Mouse (Mus musculus): ENCODE data around the gene Atp5g1.

The Atp5g1 gene

DNA sequence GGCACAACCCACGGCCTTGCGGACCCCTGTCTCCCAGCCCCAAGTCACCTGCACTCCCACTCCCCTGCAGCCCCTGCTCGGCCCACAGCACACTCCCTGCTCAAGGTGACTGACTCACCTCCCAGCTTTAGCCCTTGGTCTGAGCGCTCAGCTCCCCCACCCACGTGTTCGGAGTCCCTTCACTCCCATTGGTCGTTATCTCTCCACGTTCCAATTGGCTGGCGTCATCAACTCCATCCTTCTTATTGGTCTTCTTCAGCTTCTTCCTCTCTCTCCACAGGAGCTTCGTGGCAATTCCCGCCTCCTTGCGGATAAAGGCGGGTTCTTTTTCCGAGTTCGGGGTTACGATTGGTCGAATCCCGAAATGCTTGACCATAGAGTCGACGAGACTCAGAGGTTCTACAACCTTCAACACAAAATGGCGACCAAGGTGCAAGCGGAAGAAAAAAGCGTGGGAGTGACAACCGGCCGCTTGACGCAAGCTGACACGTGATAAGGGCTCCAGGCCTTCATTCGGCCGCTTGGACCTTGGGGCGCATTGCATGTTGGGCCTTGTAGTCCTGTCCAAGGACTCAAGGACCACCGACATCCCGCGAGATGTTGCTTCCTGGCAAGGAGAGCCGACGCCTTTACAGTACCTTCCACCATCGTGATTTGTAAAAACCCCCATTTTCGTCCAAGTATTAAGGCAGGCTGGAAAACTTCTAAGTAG, at the start of gene Atp5g1:
Gene Atp5g1, minus strand, starts transcription at position 162 of the 712 bp plus-strand sequence.
- POLR2A ChIA-PET = interaction anchor here (0.5 to 4.3 kb wide), 107 partner anchors 9 to 766 kb away, joined by 3 to 121 read pairs (median 4); partner anchors contain the start of genes Ube2z (in 4 of the 4), Snf8 (in 3 of the 4), Igf2bp1 (in 2 of the 4) and B4galnt2 (in 1 of the 4)
- CTCF ChIA-PET = interaction anchor here (0.5 to 2.9 kb wide), 27 partner anchors 11 to 681 kb away, joined by 3 to 25 read pairs (median 3); partner anchors contain the start of genes Snf8 (in 3 of the 4), Ttll6 (in 1 of the 4) and Ube2z (in 1 of the 4)

DNA sequence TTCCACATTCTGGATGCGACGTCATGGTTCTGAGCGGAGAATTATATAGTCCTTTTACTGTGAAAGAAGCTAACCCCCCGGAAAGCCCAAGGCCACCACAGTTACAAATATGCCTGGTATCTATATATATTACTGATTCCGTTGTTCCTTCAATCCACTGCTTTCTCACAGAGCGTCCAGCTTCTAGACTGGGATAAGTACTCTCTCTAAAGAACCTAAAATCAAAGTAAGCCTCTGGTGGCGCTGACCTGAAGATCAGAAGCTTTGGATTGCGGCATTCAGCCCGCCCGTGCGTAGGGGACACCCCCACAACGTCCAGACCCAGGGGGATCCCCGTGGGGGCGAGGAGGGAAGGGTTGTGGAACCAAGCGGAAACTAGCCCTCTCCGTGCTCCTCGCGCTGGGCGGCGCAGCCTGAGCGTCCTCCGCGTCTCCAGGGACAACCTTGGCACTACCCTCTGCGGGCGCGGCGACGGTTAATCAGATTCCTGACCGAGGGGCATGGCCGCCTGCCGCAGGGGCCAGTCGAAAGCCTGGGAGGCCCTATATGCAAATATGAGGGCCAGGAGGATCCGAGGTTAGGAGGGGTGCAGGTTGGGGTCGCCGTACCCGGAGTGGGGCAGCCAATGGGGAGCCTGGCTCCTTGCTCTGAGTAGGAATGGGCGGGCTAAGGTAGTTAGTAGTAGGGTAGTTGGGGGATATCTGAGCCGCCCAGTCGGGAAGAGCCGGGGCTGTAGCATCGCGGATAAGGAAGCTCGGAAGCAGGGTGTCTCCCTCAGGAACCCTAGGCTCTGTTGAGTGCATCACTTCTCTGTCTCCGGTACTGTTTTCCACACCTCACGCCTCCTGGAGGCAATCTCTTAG, 48.8 kb upstream of the Atp5g1 start:
- ChIA-PET CTCF (interaction anchor here in 2 of 4 experiments (0.6 to 1.5 kb wide), 6 partner anchors 9 to 49 kb away, joined by 3 to 9 read pairs (median 4); partner anchors contain the start of genes Atp5g1 (in 1 of the 2), Calcoco2 (in 1 of the 2) and Ttll6 (in 1 of the 2)), POLR2A (interaction anchor here (0.6 to 2.0 kb wide), 15 partner anchors 9 to 1091 kb away, joined by 3 to 8 read pairs (median 3); partner anchors contain the start of genes Atp5g1 (in 2 of the 4), Calcoco2 (in 2 of the 4), B4galnt2 (in 1 of the 4) and Snf8 (in 1 of the 4))

DNA sequence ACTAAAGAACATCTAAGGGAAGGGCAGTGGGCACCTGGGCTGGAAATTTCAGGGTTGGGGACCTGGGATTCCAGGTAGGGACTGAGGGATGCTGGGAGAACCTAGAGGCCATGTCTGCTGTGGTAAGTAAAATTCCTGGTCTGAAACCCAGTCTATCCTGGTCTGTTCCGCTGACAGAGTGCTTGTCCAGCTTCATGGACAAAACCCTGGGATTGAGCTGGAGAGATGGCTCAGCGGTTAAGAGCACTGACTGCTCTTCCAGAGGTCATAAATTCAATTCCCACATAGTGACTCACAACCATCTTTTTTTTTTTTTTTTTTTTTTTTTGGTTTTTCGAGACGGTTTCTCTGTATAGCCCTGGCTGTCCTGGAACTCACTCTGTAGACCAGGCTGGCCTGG, 47.3 kb upstream of the Atp5g1 start:
- POLR2A ChIA-PET = interaction anchor here in 2 of 4 experiments (1.2 to 1.7 kb wide), 3 partner anchors 9 to 47 kb away, joined by 3 to 7 read pairs (median 4); partner anchors contain the start of gene Atp5g1 (in 1 of the 2)
- CTCF ChIA-PET = interaction anchor here in 2 of 4 experiments (0.7 kb wide), 2 partner anchors 103 to 140 kb away, joined by 5 to 24 read pairs; no protein-coding TSS in a partner anchor

DNA sequence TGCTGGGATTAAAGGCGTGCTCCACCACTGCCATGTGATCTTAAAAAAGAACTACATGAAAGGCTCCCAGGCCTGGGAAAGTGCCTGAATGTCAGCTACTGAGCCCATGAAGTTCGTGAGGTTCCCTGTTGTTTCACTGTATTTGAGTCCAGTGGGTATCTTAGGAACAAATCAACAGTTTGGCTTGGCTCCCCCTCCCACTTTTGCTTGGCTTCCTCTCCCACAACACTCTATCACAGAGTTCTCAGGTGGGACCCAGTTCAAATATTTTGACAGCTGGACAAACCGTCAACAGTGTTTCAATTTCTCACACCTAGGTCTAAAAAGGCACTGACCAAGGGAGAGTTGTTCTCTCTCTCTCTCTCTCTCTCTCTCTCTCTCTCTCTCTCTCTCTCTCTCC, 43.9 kb upstream of the Atp5g1 start:
- CTCF ChIA-PET = interaction anchor here (0.6 to 1.7 kb wide), 6 partner anchors 8 to 141 kb away, joined by 3 to 11 read pairs (median 4); partner anchors contain the start of gene Ttll6 (in 1 of the 4)
- POLR2A ChIA-PET = interaction anchor here in 1 of 4 experiments (0.9 to 11.4 kb wide), 4 partner anchors 7 to 108 kb away, joined by 3 to 128 read pairs (median 11); partner anchors contain the start of genes Calcoco2 and Ttll6

DNA sequence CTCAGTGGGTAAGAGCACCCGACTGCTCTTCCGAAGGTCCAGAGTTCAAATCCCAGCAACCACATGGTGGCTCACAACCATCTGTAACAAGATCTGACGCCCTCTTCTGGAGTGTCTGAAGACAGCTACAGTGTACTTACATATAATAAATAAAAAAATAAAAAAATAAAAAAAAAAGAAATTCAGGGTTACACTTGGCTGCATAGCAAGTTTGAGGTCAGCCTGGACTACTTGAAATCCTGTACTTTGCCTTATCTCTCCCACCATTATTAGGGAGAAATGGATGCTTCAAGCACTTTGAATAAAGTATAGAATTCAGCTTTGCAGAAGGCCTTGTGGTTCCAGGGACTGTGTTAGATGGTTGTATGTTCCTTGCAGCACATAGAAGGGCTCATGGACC, 41.5 kb upstream of the Atp5g1 start:
- CTCF ChIA-PET = interaction anchor here in 1 of 4 experiments (1.1 kb wide), 2 partner anchors 16 to 23 kb away, joined by 3 to 4 read pairs; partner anchors contain the start of gene Ttll6
- POLR2A ChIA-PET = interaction anchor here (0.6 to 11.4 kb wide), 11 partner anchors 11 to 1959 kb away, joined by 3 to 128 read pairs (median 3); partner anchors contain the start of genes Snf8 (in 1 of the 4) and Ttll6 (in 1 of the 4)

DNA sequence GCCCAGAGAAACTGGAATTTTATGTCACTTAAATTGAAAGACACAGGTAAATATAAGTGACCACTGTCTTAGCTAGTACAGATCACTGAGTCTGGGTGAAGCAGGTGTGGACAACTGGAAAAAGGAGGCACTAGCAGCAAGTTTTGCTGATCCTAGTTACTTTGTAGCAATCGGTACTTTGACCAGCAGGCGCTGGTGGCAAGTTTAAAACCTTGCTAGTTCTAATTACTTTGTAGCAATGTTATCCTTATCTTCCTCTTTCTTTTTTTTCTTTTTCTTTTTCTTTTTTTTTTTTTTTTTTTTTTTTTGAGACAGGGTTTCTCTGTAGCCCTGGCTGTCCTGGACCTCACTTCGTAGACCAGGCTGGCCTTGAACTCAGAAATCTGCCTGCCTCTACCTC, 40.6 kb upstream of the Atp5g1 start:
- POLR2A ChIA-PET = interaction anchor here (0.5 to 11.4 kb wide), 17 partner anchors 10 to 1959 kb away, joined by 3 to 128 read pairs (median 3); partner anchors contain the start of genes Ttll6 (in 2 of the 4) and Snf8 (in 1 of the 4)
- CTCF ChIA-PET = interaction anchor here in 2 of 4 experiments (0.7 to 1.1 kb wide), 5 partner anchors 12 to 232 kb away, joined by 3 to 4 read pairs (median 3); partner anchors contain the start of gene Ttll6 (in 2 of the 2)

DNA sequence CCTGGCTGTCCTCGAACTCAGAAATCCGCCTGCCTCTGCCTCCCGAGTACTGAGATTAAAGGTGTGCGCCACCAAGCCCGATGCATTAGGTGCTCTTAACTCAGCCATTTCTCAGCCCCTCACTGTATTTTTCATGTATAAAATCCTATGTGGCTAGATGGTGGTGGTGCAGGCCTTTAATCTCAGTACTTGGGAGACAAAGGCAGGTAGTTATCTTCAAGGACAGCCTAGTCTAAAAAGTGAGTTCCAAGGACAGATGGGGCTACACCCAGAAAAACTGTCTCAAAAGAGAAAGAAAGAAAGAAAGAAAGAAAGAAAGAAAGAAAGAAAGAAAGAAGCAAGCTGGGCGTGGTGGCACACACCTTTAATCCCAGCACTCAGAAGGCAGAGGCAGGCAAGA, 39.9 kb upstream of the Atp5g1 start:
- ChIA-PET CTCF (interaction anchor here in 1 of 4 experiments (0.7 to 1.8 kb wide), 2 partner anchors 11 to 233 kb away, joined by 3 to 5 read pairs; no protein-coding TSS in a partner anchor), POLR2A (interaction anchor here (0.7 to 11.4 kb wide), 10 partner anchors 11 to 1532 kb away, joined by 3 to 128 read pairs (median 4); partner anchors contain the start of genes Atp5g1 (in 1 of the 4) and Ttll6 (in 1 of the 4))

DNA sequence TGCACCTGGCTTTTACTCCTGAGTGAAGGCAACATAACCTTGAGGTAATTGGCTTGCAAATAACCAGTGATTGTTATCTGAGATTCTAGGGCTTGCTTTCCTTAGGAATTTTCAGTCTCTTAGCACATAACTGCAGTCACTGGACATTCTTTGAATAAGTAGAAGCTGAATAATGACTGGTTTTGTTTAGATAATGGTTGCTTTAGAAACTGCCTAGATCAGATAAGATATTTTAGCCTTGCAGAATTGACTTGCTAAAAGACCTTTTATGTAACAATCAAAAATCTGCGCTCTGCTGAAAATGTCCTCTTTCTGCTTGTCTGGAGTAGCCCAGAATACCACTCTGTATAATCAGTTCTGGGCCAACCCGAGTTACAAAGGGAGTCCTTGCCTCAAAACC, 38.6 kb upstream of the Atp5g1 start:
- POLR2A ChIA-PET = interaction anchor here (0.5 to 11.4 kb wide), 19 partner anchors 10 to 1936 kb away, joined by 3 to 128 read pairs (median 4); partner anchors contain the start of genes Atp5g1 (in 1 of the 4) and Ttll6 (in 1 of the 4)
- CTCF ChIA-PET = interaction anchor here in 3 of 4 experiments (0.6 to 1.8 kb wide), 4 partner anchors 13 to 34 kb away, joined by 3 to 5 read pairs (median 4); no protein-coding TSS in a partner anchor

DNA sequence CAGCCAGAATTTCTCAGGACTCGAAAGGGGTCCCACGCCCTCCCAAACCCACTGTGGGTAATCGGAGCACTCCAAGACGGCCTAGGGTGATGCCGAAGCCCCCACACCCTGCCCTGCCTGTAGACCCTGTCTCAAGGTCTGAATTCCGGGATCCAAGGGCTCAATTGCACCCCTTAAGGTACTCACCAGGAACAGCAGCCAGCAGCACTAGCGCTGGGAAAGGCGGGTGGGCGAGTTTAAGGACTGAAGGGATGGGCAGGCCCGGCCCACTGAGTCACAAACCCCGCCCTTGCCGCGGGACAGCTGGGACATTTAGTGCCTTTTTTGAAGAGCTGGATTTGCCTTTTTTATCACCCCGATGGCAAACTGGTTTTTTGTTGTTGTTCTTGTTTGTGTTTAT, 36.3 kb upstream of the Atp5g1 start, which contains the start of gene Calcoco2:
Gene Calcoco2, minus strand, starts transcription at position 214 of the 400 bp plus-strand sequence.
- POLR2A ChIA-PET = interaction anchor here (0.6 to 11.4 kb wide), 27 partner anchors 8 to 893 kb away, joined by 3 to 128 read pairs (median 5); partner anchors contain the start of genes Ttll6 (in 2 of the 4) and Atp5g1 (in 1 of the 4)
- CTCF ChIA-PET = interaction anchor here in 3 of 4 experiments (0.5 to 2.7 kb wide), 21 partner anchors 9 to 576 kb away, joined by 3 to 20 read pairs (median 4); no protein-coding TSS in a partner anchor

DNA sequence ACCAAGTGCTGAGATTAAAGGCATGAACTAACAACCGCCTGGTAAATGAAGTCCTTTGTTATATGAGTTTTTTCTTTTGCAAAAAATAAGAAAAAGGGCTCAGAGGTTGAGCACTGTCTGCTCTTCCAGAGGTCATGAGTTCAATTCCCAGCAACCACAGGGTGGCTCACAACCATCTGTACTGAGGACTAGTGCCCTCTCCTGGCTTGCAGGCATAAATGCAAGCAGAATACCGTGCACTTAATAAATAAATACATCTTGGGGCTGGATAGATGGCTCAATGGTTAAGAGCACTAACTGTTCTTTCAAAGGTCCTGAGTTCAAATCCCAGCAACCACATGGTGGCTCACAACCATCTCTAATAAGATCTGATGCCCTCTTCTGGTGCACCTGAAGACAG, 35.5 kb upstream of the Atp5g1 start:
- CTCF ChIA-PET = interaction anchor here in 3 of 4 experiments (0.6 to 2.7 kb wide), 22 partner anchors 9 to 130 kb away, joined by 3 to 20 read pairs (median 4); partner anchors contain the start of gene Ttll6 (in 1 of the 3)
- POLR2A ChIA-PET = interaction anchor here in 3 of 4 experiments (0.6 to 11.4 kb wide), 14 partner anchors 9 to 719 kb away, joined by 3 to 128 read pairs (median 4); partner anchors contain the start of genes Atp5g1 (in 1 of the 3), Nfe2l1 (in 1 of the 3), Ttll6 (in 1 of the 3) and Ube2z (in 1 of the 3)

DNA sequence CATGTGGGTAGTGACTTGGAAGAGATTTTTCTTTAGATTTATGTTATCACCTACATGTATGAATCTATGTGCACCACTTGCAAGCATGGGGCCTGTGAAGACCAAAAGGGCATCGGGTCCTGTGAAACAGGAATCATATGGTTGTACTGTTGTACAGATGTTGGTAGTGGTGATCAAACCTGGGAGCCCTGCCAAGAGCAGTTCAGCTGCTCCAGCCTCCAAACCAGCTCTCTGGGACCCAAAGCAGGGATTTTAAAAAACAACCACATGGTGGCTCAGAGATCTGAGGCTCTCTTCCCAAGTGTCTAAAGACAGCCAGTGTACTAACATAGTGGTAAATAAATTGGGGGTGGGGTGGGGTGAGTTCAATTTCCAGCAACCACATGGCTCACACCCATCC, 32.9 kb upstream of the Atp5g1 start:
- ChIA-PET CTCF (interaction anchor here in 2 of 4 experiments (0.5 to 1.5 kb wide), 2 partner anchors 16 to 304 kb away, joined by 3 read pairs; no protein-coding TSS in a partner anchor), POLR2A (interaction anchor here in 3 of 4 experiments (0.6 to 2.8 kb wide), 10 partner anchors 9 to 204 kb away, joined by 3 to 9 read pairs (median 3); no protein-coding TSS in a partner anchor)

DNA sequence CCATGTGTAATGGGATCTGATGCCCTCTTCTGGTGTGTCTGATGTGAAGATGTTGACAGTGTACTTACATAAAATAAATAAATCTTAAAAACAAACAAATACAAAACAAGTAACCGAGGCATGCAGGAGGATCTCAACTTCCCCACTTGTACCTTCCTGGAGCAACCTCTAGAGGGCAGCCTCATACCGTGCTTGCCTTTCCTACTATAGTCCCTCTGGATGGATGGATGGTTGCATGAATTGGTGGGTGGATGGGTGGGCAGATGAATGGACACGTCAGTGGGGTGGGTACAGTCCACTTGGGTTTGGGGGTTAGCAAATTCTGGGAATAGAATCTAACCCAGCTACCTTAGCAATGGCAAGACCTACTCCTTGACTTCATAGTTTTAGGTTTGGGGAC, 17.9 kb upstream of the Atp5g1 start:
- POLR2A ChIA-PET = interaction anchor here in 2 of 4 experiments (0.7 to 3.2 kb wide), 4 partner anchors 21 to 1500 kb away, joined by 3 to 15 read pairs (median 3); no protein-coding TSS in a partner anchor
- CTCF ChIA-PET = interaction anchor here (0.6 to 3.3 kb wide), 23 partner anchors 9 to 653 kb away, joined by 3 to 14 read pairs (median 4); partner anchors contain the start of genes Ttll6 (in 2 of the 4), Atp5g1 (in 1 of the 4), Calcoco2 (in 1 of the 4) and Hoxb13 (in 1 of the 4)

DNA sequence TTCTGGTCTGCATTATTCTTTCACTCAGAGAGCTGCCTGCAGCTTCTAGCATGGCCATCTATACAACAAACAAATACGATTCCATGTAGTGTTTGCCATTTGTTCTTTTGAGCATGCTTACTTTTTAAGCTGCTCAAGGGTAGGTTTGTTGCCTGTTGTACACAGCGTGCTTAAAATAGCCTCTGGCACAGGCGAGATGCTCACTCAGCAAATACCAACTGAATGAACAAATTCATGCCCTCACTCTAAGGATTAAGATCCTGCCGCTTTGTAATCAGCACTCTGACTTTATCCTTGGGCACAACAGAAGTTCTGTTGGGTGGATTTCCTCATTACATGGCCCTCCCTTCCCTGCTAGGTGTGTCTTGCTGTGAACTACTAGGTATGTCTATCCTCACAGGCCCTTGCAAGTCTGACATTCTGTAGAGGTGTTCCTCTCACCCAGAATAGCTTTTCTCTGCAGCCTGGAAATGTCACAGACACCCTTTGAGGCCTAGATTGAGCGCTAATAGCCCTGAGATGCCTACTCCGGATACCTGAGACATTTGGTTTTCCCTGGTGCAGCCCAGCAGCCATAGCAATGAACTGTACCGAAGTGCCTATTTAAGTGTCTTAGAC, 17.3 kb upstream of the Atp5g1 start:
- ChIA-PET POLR2A (interaction anchor here in 2 of 4 experiments (0.7 to 3.2 kb wide), 6 partner anchors 17 to 1500 kb away, joined by 3 to 15 read pairs (median 3); partner anchors contain the start of gene Atp5g1 (in 1 of the 2)), CTCF (interaction anchor here (0.6 to 3.3 kb wide), 28 partner anchors 9 to 652 kb away, joined by 3 to 14 read pairs (median 4); partner anchors contain the start of genes Ttll6 (in 2 of the 4), Atp5g1 (in 1 of the 4), Calcoco2 (in 1 of the 4) and Hoxb13 (in 1 of the 4))

DNA sequence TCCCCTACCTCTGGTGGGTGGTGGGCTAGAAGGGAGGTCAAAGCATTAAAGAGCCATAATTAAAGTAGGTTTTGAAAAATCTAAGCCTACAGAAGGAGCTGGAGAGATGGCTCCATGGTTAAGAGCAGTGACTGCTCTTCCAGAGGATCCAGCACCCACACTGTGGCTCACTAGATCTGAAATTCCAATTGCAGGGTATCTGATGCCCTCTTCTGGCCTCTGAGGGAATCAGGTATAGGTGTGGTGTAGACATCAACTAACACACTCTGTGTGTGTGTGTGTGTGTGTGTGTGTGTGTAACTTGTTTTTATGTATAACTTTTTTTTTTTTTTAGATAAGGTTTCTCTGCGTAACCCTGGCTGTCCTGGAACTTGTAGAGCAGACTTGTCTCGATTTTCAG, 15.6 kb upstream of the Atp5g1 start:
- ChIA-PET POLR2A (interaction anchor here in 2 of 4 experiments (0.6 kb wide), 2 partner anchors 29 to 37 kb away, joined by 3 to 7 read pairs; no protein-coding TSS in a partner anchor), CTCF (interaction anchor here in 3 of 4 experiments (0.7 to 1.7 kb wide), 5 partner anchors 20 to 304 kb away, joined by 3 to 5 read pairs (median 4); partner anchors contain the start of genes Calcoco2 (in 1 of the 3) and Snf8 (in 1 of the 3))

DNA sequence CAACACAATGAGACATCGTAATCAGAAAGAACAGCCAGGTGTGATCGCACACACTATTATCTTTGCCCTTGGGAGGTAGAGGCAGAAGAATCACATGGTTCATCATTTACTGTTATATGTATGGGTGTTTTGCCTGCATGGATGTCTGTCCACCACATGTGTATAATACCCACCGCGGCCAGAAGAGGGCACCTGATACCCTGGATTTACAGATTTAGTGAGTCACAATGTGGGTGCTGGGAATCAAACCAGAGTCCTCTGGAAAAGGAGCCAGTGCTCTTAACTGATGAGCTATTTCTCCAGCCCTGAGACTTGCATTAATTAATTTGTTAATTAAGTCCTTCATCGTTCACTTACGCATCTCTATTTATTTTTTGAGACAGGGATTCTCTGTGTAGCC, 12.5 kb upstream of the Atp5g1 start:
- ChIA-PET POLR2A (interaction anchor here in 3 of 4 experiments (0.7 to 4.9 kb wide), 6 partner anchors 12 to 52 kb away, joined by 3 to 49 read pairs (median 10); partner anchors contain the start of genes Atp5g1 (in 3 of the 3) and Ube2z (in 1 of the 3)), CTCF (interaction anchor here (0.6 to 2.7 kb wide), 5 partner anchors 12 to 152 kb away, joined by 3 to 11 read pairs (median 5); partner anchors contain the start of gene Atp5g1 (in 1 of the 4))

Measured in embryonic stem cell, embryonic (primary cell).